Mouse (Mus musculus) heart, postnatal 0 days (tissue): ENCODE results near the gene Gm5269. TPM values are rescaled to one million over a fixed set of nuclear protein-coding genes. Genes with fewer than 3 reads are reported as not detected.

Experiments used
- ATAC-seq: fragments of 200-750 bp; cut with Nextera tagmentation; 2 replicates; pipeline ENCODE4 v1.8.0; 2017; ENCODE audit warnings: low read depth, moderate number of reproducible peaks, moderate library complexity; ENCODE audit not compliant: insufficient read depth
- DNase-seq: peaks from one replicate; pipeline ENCODE4 v3.0.0-alpha.2; 2016; ENCODE audit warnings: low spot score
- H3K27ac ChIP-seq: fragments of 300-500 bp; sonication (generic); 2 replicates; pipeline ENCODE4 v1.5.1; 2014; ENCODE audit warnings: low read depth, mild to moderate bottlenecking
- H3K27me3 ChIP-seq: fragments of 300-500 bp; sonication (generic); 2 replicates; pipeline ENCODE4 v1.6.1; 2014; ENCODE audit warnings: low read length, mixed read lengths; ENCODE audit not compliant: control insufficient read depth, insufficient read depth
- H3K36me3 ChIP-seq: fragments of 300-500 bp; sonication (generic); replicated peaks from 2 replicates; pipeline ENCODE4 v1.6.1; 2014; ENCODE audit warnings: low read length, mixed read lengths; ENCODE audit not compliant: control insufficient read depth, insufficient read depth
- H3K4me1 ChIP-seq: fragments of 300-500 bp; sonication (generic); 2 replicates; pipeline ENCODE4 v1.6.1; 2014; ENCODE audit warnings: antibody characterized with exemption; ENCODE audit not compliant: control insufficient read depth, insufficient read depth
- H3K4me2 ChIP-seq: fragments of 300-500 bp; sonication (generic); 2 replicates; pipeline ENCODE4 v1.6.1; 2014; ENCODE audit warnings: low read depth, mild to moderate bottlenecking, low read length, moderate library complexity
- H3K4me3 ChIP-seq: fragments of 300-500 bp; sonication (generic); 2 replicates; pipeline ENCODE4 v1.5.1; 2014; ENCODE audit warnings: low read depth, low read length
- H3K9ac ChIP-seq: fragments of 300-500 bp; sonication (generic); replicated peaks from 2 replicates; pipeline ENCODE4 v1.6.1; 2014; ENCODE audit warnings: low read depth, low read length, mixed read lengths
- H3K9me3 ChIP-seq: fragments of 300-500 bp; sonication (generic); replicated peaks from 2 replicates; pipeline ENCODE4 v1.6.1; 2016; ENCODE audit warnings: low read length; ENCODE audit not compliant: control insufficient read depth
- CTCF ChIP-seq: IDR thresholded peaks from 2 replicates; pipeline ENCODE4 v1.5.1; 2016; ENCODE audit warnings: antibody characterized with exemption, control low read depth, low read depth
- EP300 ChIP-seq: IDR thresholded peaks from 2 replicates; pipeline ENCODE4 v1.6.1; 2016; ENCODE audit warnings: antibody characterized with exemption, low read depth
- WGBS: fragments of 180-500 bp; shearing (Covaris S2); extraction: QIAGEN DNeasy Blood & Tissue Kit; methylation state at CpG from one replicate; pipeline ENCODE4 v1.1.7; 2014; 5-methylcytosine and 5-hydroxymethylcytosine counted together
- polyA plus RNA-seq: library from polyadenylated mRNA; unstranded; fragments of >200 nt; fragmentation: Nextera tagmentation; extraction: Ambion mirVana; gene quantifications from 2 replicates; pipeline ENCODE4 v1.2.1, GENCODE M21; 2015
- total RNA-seq: library from RNA; depleted of rRNA; stranded (reverse); fragments of >200 nt; gene quantifications from 2 replicates; pipeline ENCODE4 v1.2.3, GENCODE M21; 2014; ENCODE audit warnings: low replicate concordance

Gm5269 gene
- total and polyA plus RNA-seq, 2 experiments from 2014 or later: not detected

DNA sequence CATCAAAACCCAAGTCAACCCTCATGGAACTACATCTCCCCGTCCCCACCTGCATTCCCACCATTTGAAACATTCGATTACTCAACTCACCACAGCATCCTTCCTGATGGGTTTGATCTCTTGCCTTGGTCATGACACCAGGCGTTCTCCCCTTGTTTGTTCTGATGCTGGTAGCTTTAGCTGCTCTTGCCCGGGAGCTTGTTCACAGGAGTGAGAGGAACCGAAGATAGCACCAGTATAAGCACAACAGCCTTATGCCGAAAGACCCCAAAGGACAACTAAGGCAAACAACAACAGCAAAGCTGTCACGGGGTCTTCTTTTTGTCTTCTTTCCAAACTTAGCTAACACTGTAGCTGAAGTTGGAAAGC, 35.0 kb upstream of the Gm5269 start:
- Histone ChIP-seq H3K4me3 (peak overlapping the region; percentile 76), H3K27ac (no peak overlapping the region), H3K4me2 (peak overlapping the region; percentile 93), H3K9ac (peak overlapping the region; percentile 59), H3K36me3 (no peaks in the 10 kb centered on the region), H3K4me1 (no peaks in the 10 kb centered on the region), H3K9me3 (no peaks in the 10 kb centered on the region), H3K27me3 (0 out of 2 replicates have a peak, but pooled peaks cover 5% of the 10 kb centered on the region)
- DNase-seq (no peak), ATAC-seq (peak; percentile 14; the same call in 1 of the 2 replicates)
- WGBS: 7% methylated on average over 7 of the region's 7 CpGs
- TF ChIP-seq CTCF (no peak), EP300 (no peak)

DNA sequence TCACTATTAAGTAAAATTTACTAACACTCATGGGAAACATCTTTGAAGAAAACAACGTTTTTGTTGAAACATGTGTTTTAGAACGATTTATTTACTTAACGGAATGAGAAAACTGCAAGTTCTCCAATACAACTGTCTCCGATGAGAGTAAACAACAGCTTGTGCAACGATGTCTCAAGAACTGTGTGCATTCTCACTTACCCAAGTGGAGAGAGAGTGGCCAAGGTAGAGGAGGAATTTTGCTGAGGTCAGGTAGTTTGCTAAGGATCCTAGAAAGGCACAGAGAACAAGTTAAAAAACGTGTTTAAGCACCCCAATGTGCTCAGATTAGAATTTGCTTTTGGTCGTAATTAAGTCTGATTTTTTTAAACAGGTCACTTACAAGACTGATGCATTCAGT, 34.4 kb upstream of the Gm5269 start:
- DNase-seq: no peak

DNA sequence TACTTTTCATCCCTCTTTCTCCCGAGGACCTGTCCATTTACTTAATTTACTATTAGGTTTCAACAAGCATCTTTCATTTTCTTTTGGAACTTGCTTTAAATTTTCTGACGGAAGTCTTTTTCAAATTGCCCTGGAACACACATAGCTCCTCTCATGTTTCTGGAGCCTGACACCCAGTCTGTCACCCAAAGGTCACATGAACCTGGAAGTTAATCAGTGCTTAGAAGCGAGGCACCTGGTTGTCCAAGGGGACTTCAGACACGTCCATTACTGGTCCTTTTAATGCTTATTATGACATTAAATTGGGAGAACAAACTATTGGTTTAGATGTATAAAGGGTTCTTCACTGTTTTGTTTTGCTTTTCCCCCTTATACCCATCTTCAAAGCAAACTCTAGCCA, 33.2 kb upstream of the Gm5269 start:
- ATAC-seq (no peak), DNase-seq (no peak)
- Histone ChIP-seq H3K4me3 (no peak overlapping the region), H3K9ac (no peak overlapping the region), H3K4me1 (no peaks in the 10 kb centered on the region), H3K9me3 (no peaks in the 10 kb centered on the region), H3K27ac (no peak overlapping the region), H3K4me2 (no peak overlapping the region), H3K36me3 (no peaks in the 10 kb centered on the region), H3K27me3 (0 out of 2 replicates have a peak, but pooled peaks cover 5% of the 10 kb centered on the region)
- no peak for TF ChIP-seq EP300
- TF ChIP-seq CTCF: no peak
- 76% methylated on average over 4 of the region's 4 CpGs for WGBS

More for the DNA sequence above, 34.4 kb upstream of the Gm5269 start:
- Histone ChIP-seq H3K9me3 (no peaks in the 10 kb centered on the region), H3K9ac (no peak overlapping the region), H3K27ac (no peak overlapping the region), H3K27me3 (0 out of 2 replicates have a peak, but pooled peaks cover 5% of the 10 kb centered on the region), H3K4me1 (no peaks in the 10 kb centered on the region), H3K4me2 (peak overlapping the region; percentile 93; the same call in 1 of the 2 replicates), H3K36me3 (no peaks in the 10 kb centered on the region), H3K4me3 (peak overlapping the region; percentile 76; the same call in 1 of the 2 replicates)
- ATAC-seq: no peak
- WGBS: 72% methylated on average over 7 of the region's 7 CpGs
- TF ChIP-seq CTCF: no peak
- TF ChIP-seq EP300: no peak

DNA sequence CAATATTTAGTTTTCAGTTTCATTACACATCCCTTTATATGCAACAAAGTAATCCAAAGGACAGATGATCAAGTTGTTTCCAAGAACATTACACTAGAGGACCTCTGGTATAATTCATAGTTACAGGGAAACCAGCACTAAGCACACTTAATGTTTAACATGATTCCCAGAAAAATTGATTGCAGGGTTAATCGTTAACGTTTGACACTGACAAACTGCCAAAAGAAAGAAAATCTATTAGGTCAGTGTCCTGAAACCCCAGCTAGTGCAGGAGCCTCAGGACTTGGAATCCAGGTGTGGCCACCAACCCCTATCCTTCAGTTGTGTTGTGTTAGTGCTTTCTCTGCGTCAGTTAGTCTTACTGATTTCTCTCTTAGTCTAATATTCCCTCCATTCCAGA, 30.6 kb upstream of the Gm5269 start:
- no peak for ATAC-seq
- WGBS: 85% methylated on average over 3 of the region's 3 CpGs

DNA sequence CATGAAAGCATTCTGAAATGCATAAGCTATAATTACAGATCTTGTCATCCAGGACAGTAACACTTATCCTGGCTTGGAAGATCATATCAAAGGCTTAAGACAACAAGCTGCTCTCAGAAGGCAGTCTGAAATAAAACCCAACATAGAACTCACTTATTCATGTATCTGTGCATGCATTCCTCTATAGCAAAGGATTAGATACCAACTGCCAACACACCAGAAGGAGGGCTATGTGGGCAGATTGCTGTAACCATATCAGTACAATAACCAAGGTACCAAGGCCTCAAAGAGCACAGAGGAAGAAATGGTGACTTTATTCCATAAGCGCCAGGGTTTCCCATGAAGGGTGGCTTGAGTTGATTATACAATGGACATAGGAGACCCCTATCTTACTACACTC, 29.7 kb upstream of the Gm5269 start:
- Histone ChIP-seq H3K9me3 (no peaks in the 10 kb centered on the region), H3K9ac (no peak overlapping the region), H3K36me3 (no peaks in the 10 kb centered on the region), H3K4me2 (no peak overlapping the region), H3K27me3 (no peaks in the 10 kb centered on the region), H3K4me3 (no peak overlapping the region), H3K27ac (no peak overlapping the region), H3K4me1 (no peaks in the 10 kb centered on the region; the same call in 1 of the 2 replicates)
- ATAC-seq (no peak), DNase-seq (no peak)
- 80% methylated on average over 1 of the region's 1 CpGs for WGBS
- TF ChIP-seq EP300 (no peak), CTCF (no peak)

More for the DNA sequence above, 30.6 kb upstream of the Gm5269 start:
- Histone ChIP-seq H3K9me3 (no peaks in the 10 kb centered on the region), H3K36me3 (no peaks in the 10 kb centered on the region), H3K4me3 (no peak overlapping the region), H3K4me2 (no peak overlapping the region), H3K27ac (no peak overlapping the region), H3K9ac (no peak overlapping the region), H3K27me3 (no peaks in the 10 kb centered on the region), H3K4me1 (no peaks in the 10 kb centered on the region; the same call in 1 of the 2 replicates)
- TF ChIP-seq EP300 (no peak), CTCF (no peak)
- no peak for DNase-seq

DNA sequence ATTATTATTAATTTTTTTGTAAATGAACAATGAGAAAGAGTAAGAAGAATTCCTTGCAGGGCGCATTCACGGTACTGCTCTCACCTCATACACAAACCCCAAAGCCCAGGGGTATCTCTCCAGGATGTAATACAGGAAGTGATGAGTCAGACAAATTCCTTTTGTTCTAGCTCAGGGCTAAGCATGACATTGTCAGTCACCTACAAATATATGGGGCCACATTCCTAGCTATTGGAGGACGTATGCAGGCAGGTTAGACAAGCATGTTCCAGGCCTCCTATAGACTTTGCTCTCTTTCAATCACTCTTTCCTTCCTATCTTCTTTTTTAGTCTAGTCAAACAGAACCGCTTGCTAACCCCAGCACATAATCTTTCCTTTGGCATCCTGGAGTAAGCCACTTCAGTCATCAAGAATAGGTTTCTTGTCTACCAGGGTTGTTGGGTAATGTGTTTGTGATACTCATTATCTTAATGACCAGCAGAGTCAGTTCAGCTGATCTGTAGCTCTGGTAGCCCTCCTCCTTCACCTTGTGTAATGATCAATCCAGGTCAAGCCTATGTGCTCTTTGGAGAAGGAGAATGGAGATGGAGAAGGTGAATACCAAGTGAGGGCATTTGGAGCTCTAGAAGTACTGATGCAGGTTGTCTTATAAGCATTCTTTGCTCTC, 27.2 kb upstream of the Gm5269 start:
- no peak for ATAC-seq

More for the DNA sequence above, 27.2 kb upstream of the Gm5269 start:
- no peak for DNase-seq
- Histone ChIP-seq H3K27me3 (no peaks in the 10 kb centered on the region), H3K4me2 (no peak overlapping the region), H3K9me3 (no peaks in the 10 kb centered on the region), H3K9ac (no peak overlapping the region), H3K4me1 (no peaks in the 10 kb centered on the region; the same call in 1 of the 2 replicates), H3K27ac (no peak overlapping the region), H3K36me3 (no peaks in the 10 kb centered on the region), H3K4me3 (no peak overlapping the region)
- TF ChIP-seq EP300 (no peak), CTCF (no peak)
- 54% methylated on average over 4 of the region's 4 CpGs for WGBS
